Mouse (Mus musculus): ENCODE results near the gene Reg3b. TPM values are rescaled to one million over a fixed set of nuclear protein-coding genes. Genes with fewer than 3 reads are reported as not detected.
"Not testable (repeated sequence)": the region's sequence is repeated elsewhere in the genome, so short reads cannot be mapped to it uniquely, and the experiment has no call there.

Gene Reg3b
- polyA plus RNA-seq, 1 experiment = 621 TPM

GRCm38 (mm10) chr6:78378765-78379164 is 8.3 kb downstream of the Reg3b start, which contains the start of gene Reg3d:
Reg3d (minus strand) TSS chr6:78378865.
- TF ChIP-seq POLR2A (IDR thresholded peaks at IDR 0.05; ENCODE audit: low read depth, low read length) = no peak
- TF ChIP-seq CTCF (IDR thresholded peaks at IDR 0.05; ENCODE audit: extremely low read depth, insufficient read length, insufficient replicate concordance, low read depth, low read length) = no peak
- H3K27ac ChIP-seq (ENCODE audit: insufficient read depth, low read depth, low read length) = no peak within 1 kb of the TSS
- H3K4me1 ChIP-seq (ENCODE audit: control insufficient read depth, insufficient read depth, insufficient read length, low read length) = peaks cover 13% of the 10 kb centered on the region; the same call in 1 of the 2 replicates
- no peak within 1 kb of the TSS for H3K4me3 ChIP-seq (ENCODE audit: low read depth, low read length)
- no peaks in the 10 kb centered on the region for H3K36me3 ChIP-seq (ENCODE audit: control insufficient read depth, insufficient read depth, low read length)
- WGBS = 70% methylated on average over 2 of the region's 2 CpGs
- no peaks in the 10 kb centered on the region for H3K27me3 ChIP-seq (ENCODE audit: control insufficient read depth, insufficient read depth, low read length)

- Histone ChIP-seq H3K4me1 (ENCODE audit: control insufficient read depth, insufficient read depth, insufficient read length, low read length) (peaks cover 12% of the 10 kb centered on the region; the same call in 1 of the 2 replicates), H3K4me3 (ENCODE audit: low read depth, low read length) (no peak within 1 kb of the TSS), H3K36me3 (ENCODE audit: control insufficient read depth, insufficient read depth, low read length) (no peaks in the 10 kb centered on the region), H3K27me3 (ENCODE audit: control insufficient read depth, insufficient read depth, low read length) (no peaks in the 10 kb centered on the region), H3K27ac (ENCODE audit: insufficient read depth, low read depth, low read length) (no peak within 1 kb of the TSS)
- TF ChIP-seq CTCF (IDR thresholded peaks at IDR 0.05; ENCODE audit: extremely low read depth, insufficient read length, insufficient replicate concordance, low read depth, low read length) (no peak), POLR2A (IDR thresholded peaks at IDR 0.05; ENCODE audit: low read depth, low read length) (no peak)
Observed at GRCm38 (mm10) chr6:78380409-78380808, 10.0 kb downstream of the Reg3b start, which contains the start of gene Reg3a. Reg3a (plus strand) TSS chr6:78380709.

- TF ChIP-seq CTCF (IDR thresholded peaks at IDR 0.05; ENCODE audit: extremely low read depth, insufficient read length, insufficient replicate concordance, low read depth, low read length) (no peak), POLR2A (IDR thresholded peaks at IDR 0.05; ENCODE audit: low read depth, low read length) (no peak)
- WGBS = 60% methylated on average over 3 of the region's 3 CpGs
- Histone ChIP-seq H3K4me1 (ENCODE audit: control insufficient read depth, insufficient read depth, insufficient read length, low read length) (peaks cover 13% of the 10 kb centered on the region; the same call in 1 of the 2 replicates), H3K4me3 (ENCODE audit: low read depth, low read length) (no peak overlapping the region), H3K27me3 (ENCODE audit: control insufficient read depth, insufficient read depth, low read length) (no peaks in the 10 kb centered on the region), H3K36me3 (ENCODE audit: control insufficient read depth, insufficient read depth, low read length) (no peaks in the 10 kb centered on the region), H3K27ac (ENCODE audit: insufficient read depth, low read depth, low read length) (no peak overlapping the region)
Observed at GRCm38 (mm10) chr6:78385609-78386008, 15.2 kb downstream of the Reg3b start.

- H3K36me3 ChIP-seq (ENCODE audit: control insufficient read depth, insufficient read depth, low read length); H3K4me1 ChIP-seq (ENCODE audit: control insufficient read depth, insufficient read depth, insufficient read length, low read length); H3K27ac ChIP-seq (ENCODE audit: insufficient read depth, low read depth, low read length); H3K4me3 ChIP-seq (ENCODE audit: low read depth, low read length); H3K27me3 ChIP-seq (ENCODE audit: control insufficient read depth, insufficient read depth, low read length): not testable (repeated sequence)
- WGBS = 99% methylated on average over 5 of the region's 17 CpGs
Observed at GRCm38 (mm10) chr6:78395323-78395722, 24.9 kb downstream of the Reg3b start, which contains the start of gene Reg2. Reg2 (plus strand) TSS chr6:78395623.

- H3K36me3 ChIP-seq (ENCODE audit: control insufficient read depth, insufficient read depth, low read length); H3K27me3 ChIP-seq (ENCODE audit: control insufficient read depth, insufficient read depth, low read length); H3K4me3 ChIP-seq (ENCODE audit: low read depth, low read length); H3K4me1 ChIP-seq (ENCODE audit: control insufficient read depth, insufficient read depth, insufficient read length, low read length); H3K27ac ChIP-seq (ENCODE audit: insufficient read depth, low read depth, low read length): not testable (repeated sequence)
Observed at GRCm38 (mm10) chr6:78422411-78422810, 52.0 kb downstream of the Reg3b start, which contains the start of gene Reg1. Reg1 (plus strand) TSS chr6:78422711.

Other genes with a start within 250 kb of the Reg3b start
- gene Reg3d, start 8.2 kb downstream of the Reg3b start, polyA plus RNA-seq (2012; rRNA removed) = 67.1 TPM in 1 of 2 replicates, not detected in the other
- 41.2 and 67.5 TPM in 2 replicates for gene Reg3a, start 10.1 kb downstream of the Reg3b start, polyA plus RNA-seq (2012; rRNA removed)
- 1.5 and 856 TPM in 2 replicates for gene Reg2, start 25.0 kb downstream of the Reg3b start, polyA plus RNA-seq (2012; rRNA removed)
- 30.8 and 4,882 TPM in 2 replicates for gene Reg1, start 52.1 kb downstream of the Reg3b start, polyA plus RNA-seq (2012; rRNA removed)
- gene Reg3g, start 98.2 kb downstream of the Reg3b start, polyA plus RNA-seq (2012; rRNA removed) = 394 and 1,292 TPM in 2 replicates